ENCODE assay signal across 18 mouse cellular contexts in the genomic region with DNA sequence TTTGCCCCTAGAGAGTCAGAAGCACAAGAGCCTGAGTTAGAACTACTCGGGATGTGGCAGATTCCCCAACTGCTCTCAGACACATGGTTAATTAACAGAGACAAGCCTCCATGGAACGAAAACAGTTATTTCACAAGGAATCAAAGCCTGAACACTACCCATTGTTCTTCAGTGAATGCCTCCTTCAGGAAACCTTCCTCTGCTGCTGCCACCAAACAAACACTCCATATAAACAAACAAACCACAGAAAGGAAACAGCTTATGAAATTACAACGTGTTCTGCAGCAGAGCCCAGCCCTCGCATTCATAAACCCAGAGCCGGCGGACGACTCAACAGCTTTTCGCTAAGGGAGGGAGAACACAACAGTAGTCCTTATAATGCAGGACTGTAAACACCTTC. TPM values are rescaled to one million over a fixed set of nuclear protein-coding genes. Genes with fewer than 3 reads are reported as not detected.
DNase-seq lines count a peak whose midpoint lies in the region; ATAC-seq and TF ChIP-seq lines count a peak whose summit lies in the region.
"Had no signal": no experiment of that assay in that cellular context is flagged by ENCODE, and none has a peak within 500 bp of the region (broad histone marks: within the 10 kb centered on the region; RNA-seq: fewer than 3 reads in every experiment).

No protein-coding gene starts in this region.

- no peak overlapping the region for H3K9ac ChIP-seq in kidney, embryonic 15.5 days
- H3K9ac ChIP-seq in kidney, embryonic 16.5 days (replicated peaks; ENCODE audit: low read length): no peak overlapping the region
- H3K9ac ChIP-seq in lung, postnatal 0 days (replicated peaks; ENCODE audit: low read depth): no peak overlapping the region
- H3K9ac ChIP-seq: limb, embryonic 12.5 days; liver, embryonic 13.5 days had no signal

- no peak for DNase-seq in gastrocnemius, adult 2 months
- DNase-seq in gastrocnemius, postnatal 25 days: no peak
- DNase-seq in brain, adult 2 months (ENCODE audit: low read depth, low spot score): peak; percentile 32
- DNase-seq in lung, postnatal 0 days (ENCODE audit: low spot score): peak; percentile 69
- no peak for DNase-seq in MN1 (ENCODE audit: low spot score)
- DNase-seq: adrenal gland, postnatal 14 days; B cell, adult 2 months; cerebellum, adult 2 months; kidney, postnatal 10 days; liver, embryonic 13.5 days; midbrain, embryonic 14.5 days had no signal

- H3K4me2 ChIP-seq in kidney, embryonic 15.5 days: no peak overlapping the region
- H3K4me2 ChIP-seq in kidney, embryonic 16.5 days (replicated peaks; ENCODE audit: low read depth, low read length): no peak overlapping the region
- H3K4me2 ChIP-seq in lung, postnatal 0 days (replicated peaks; ENCODE audit: low read depth, low read length): no peak overlapping the region
- H3K4me2 ChIP-seq: limb, embryonic 12.5 days; liver, embryonic 13.5 days had no signal

- no peak for TF ChIP-seq CTCF in gastrocnemius, adult 2 months (IDR thresholded peaks at IDR 0.05)
- no peak for TF ChIP-seq CTCF in lung, postnatal 0 days (IDR thresholded peaks at IDR 0.05)

- H3K27ac ChIP-seq in gastrocnemius, adult 2 months: peak overlapping the region; percentile 61
- 0 out of 2 replicates have a peak overlapping the region, but pooled peaks have one; percentile 42 for H3K27ac ChIP-seq in kidney, embryonic 15.5 days
- no peak overlapping the region for H3K27ac ChIP-seq in kidney, embryonic 16.5 days (ENCODE audit: low read length)
- peak overlapping the region; percentile 84 for H3K27ac ChIP-seq in lung, postnatal 0 days (ENCODE audit: low read length)
- H3K27ac ChIP-seq: liver, embryonic 13.5 days had no signal

- no peak overlapping the region for H3K4me3 ChIP-seq in gastrocnemius, adult 2 months
- no peak overlapping the region for H3K4me3 ChIP-seq in kidney, embryonic 15.5 days (replicated peaks)
- no peak overlapping the region for H3K4me3 ChIP-seq in kidney, embryonic 16.5 days (ENCODE audit: low read length)
- H3K4me3 ChIP-seq in lung, postnatal 0 days (ENCODE audit: low read depth, low read length): no peak overlapping the region
- H3K4me3 ChIP-seq: limb, embryonic 12.5 days; liver, embryonic 13.5 days had no signal

- TF ChIP-seq EP300 in lung, postnatal 0 days (IDR thresholded peaks at IDR 0.05): peak; percentile 72

- intact Hi-C loops in gastrocnemius, adult 2 months (cut with DNase I): no loop called here

- 79% methylated on average over 8 of the region's 8 CpGs for WGBS in kidney, embryonic 15.5 days
- WGBS in kidney, embryonic 16.5 days: 71% methylated on average over 8 of the region's 8 CpGs
- 46% methylated on average over 8 of the region's 8 CpGs for WGBS in lung, postnatal 0 days

- H3K4me1 ChIP-seq in kidney, embryonic 15.5 days: peaks cover 62% of the 10 kb centered on the region
- H3K4me1 ChIP-seq in kidney, embryonic 16.5 days (ENCODE audit: insufficient read depth, low read length): peaks cover 43% of the 10 kb centered on the region
- peaks cover 28% of the 10 kb centered on the region; the same call in 1 of the 2 replicates for H3K4me1 ChIP-seq in lung, postnatal 0 days (ENCODE audit: insufficient read depth, low read depth, low read length)

- no peaks in the 10 kb centered on the region for H3K36me3 ChIP-seq in kidney, embryonic 15.5 days
- H3K36me3 ChIP-seq in kidney, embryonic 16.5 days (ENCODE audit: insufficient read depth, low read length): no peaks in the 10 kb centered on the region
- no peaks in the 10 kb centered on the region for H3K36me3 ChIP-seq in lung, postnatal 0 days (ENCODE audit: insufficient read depth, low read length)
- H3K36me3 ChIP-seq: limb, embryonic 12.5 days; liver, embryonic 13.5 days had no signal

- ATAC-seq in kidney, embryonic 15.5 days (replicated peaks; ENCODE audit: low FRiP score): no peak
- ATAC-seq in kidney, embryonic 16.5 days (ENCODE audit: low FRiP score, low TSS enrichment): no peak
- peak; percentile 13 for ATAC-seq in lung, postnatal 0 days
- ATAC-seq: activated CD4-positive, CD25-positive, alpha-beta regulatory T cell, adult 4 months; forebrain, embryonic 16.5 days; intestine, postnatal 0 days; Patski had no signal

- no peaks in the 10 kb centered on the region for H3K27me3 ChIP-seq in kidney, embryonic 15.5 days
- H3K27me3 ChIP-seq in kidney, embryonic 16.5 days (ENCODE audit: insufficient read depth, low read length): no peaks in the 10 kb centered on the region
- no peaks in the 10 kb centered on the region for H3K27me3 ChIP-seq in lung, postnatal 0 days (replicated peaks; ENCODE audit: insufficient read depth, low read length)
- H3K27me3 ChIP-seq: liver, embryonic 13.5 days; Patski had no signal

- H3K9me3 ChIP-seq in kidney, embryonic 15.5 days (replicated peaks): no peaks in the 10 kb centered on the region
- no peaks in the 10 kb centered on the region for H3K9me3 ChIP-seq in kidney, embryonic 16.5 days (ENCODE audit: low read length)
- no peaks in the 10 kb centered on the region for H3K9me3 ChIP-seq in lung, postnatal 0 days (ENCODE audit: low read length)
- H3K9me3 ChIP-seq: limb, embryonic 12.5 days; liver, embryonic 13.5 days had no signal

RNA-seq across cellular contexts. Expression of gene Sipa1l2, which starts 52.2 kb away (rescaled TPM):
- total RNA-seq in gastrocnemius, adult 2 months (2021): 10 to 100 TPM in 1 of 2 experiments, 1 to 10 TPM in 1; 4.5 to 10.8 TPM
- 1 to 10 TPM; 5.5 to 8.2 TPM for total RNA-seq in gastrocnemius, postnatal 25 days (2021)
- polyA plus RNA-seq in kidney, embryonic 15.5 days (2015; fragmentation: Nextera tagmentation; extraction: Ambion mirVana): 16.9 and 17.4 TPM in 2 replicates
- polyA plus RNA-seq in kidney, embryonic 16.5 days (2015; fragmentation: Nextera tagmentation; extraction: Ambion mirVana): 18.1 and 18.3 TPM in 2 replicates
- polyA plus RNA-seq in lung, postnatal 0 days (2015; fragmentation: Nextera tagmentation; extraction: Ambion mirVana): 9.4 and 11.1 TPM in 2 replicates

Comparison
In these comparisons a context has a peak if more than half of its experiments do, and no peak if none do; other contexts are left out.
1. DNase-seq: peak in brain, adult 2 months (single experiment) and lung, postnatal 0 days (single experiment); none in gastrocnemius, adult 2 months (single experiment), gastrocnemius, postnatal 25 days (single experiment) and MN1 (single experiment).